Mouse (Mus musculus) granulocyte monocyte progenitor cell, adult 5-6 weeks (primary cell): ENCODE measurements around the gene Cyth1. TPM values are rescaled to one million over a fixed set of nuclear protein-coding genes. Genes with fewer than 3 reads are reported as not detected.
A peak's percentile ranks its signal among the peaks of the same experiment; 100 is the strongest.

ENCODE experiments used
- ATAC-seq: replicated peaks from 2 replicates; pipeline ENCODE4 v1.8.0; 2016; ENCODE audit warnings: mild to moderate bottlenecking, moderate TSS enrichment, inconsistent platforms; ENCODE audit not compliant: poor library complexity, severe bottlenecking
- total RNA-seq, 2 experiments: library from RNA; stranded (forward) in 1 of 2; stranded (reverse) in 1 of 2; fragments of 200-712, 200-1000 nt in 1 of 2; fragments of >200 nt in 1 of 2; fragmentation: Nextera tagmentation in 1 of 2; gene quantifications; 2 replicates each; pipeline ENCODE4 v1.2.3; 2014 to 2017

Gene Cyth1
- total RNA-seq, 2 experiments from 2014 or later: 24.9 to 38.6 TPM

GRCm38 (mm10) chr11:118160763-118161162 is 87.6 kb downstream of the Cyth1 start:
- no peak for ATAC-seq

- ATAC-seq: no peak
These were observed 89.6 kb downstream of the Cyth1 start for GRCm38 (mm10) chr11:118158753-118159152.

DNA sequence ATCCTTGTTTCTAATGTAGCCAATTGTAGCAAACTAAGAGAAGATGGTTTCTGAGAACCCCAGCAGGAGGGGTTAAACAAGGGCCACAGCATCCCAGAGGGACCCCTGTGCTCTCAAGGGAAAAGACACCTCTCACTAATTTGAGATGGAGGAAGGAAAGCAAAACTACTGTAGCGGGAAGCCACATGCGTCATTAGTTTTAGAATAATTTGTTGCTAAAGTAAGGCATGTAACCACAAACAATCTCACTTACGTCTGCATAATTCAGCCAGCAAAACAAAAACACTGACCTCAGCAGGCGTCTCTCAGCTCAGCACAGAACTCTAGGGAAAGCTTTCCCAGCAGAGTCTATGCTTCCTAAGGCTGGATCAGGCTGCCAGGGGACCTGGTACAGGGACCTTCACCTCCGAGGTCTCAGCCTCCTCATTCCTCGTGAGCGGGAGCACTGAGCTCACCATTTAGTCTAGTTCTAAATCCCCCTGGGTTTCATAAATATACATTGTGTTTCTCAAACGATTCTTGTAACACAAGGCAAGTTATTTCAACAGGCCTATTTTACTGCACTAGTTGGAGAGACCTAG is 91.8 kb downstream of the Cyth1 start:
- no peak for ATAC-seq

- ATAC-seq: peak; percentile 67
These were observed 95.4 kb downstream of the Cyth1 start for GRCm38 (mm10) chr11:118152964-118153363.

DNA sequence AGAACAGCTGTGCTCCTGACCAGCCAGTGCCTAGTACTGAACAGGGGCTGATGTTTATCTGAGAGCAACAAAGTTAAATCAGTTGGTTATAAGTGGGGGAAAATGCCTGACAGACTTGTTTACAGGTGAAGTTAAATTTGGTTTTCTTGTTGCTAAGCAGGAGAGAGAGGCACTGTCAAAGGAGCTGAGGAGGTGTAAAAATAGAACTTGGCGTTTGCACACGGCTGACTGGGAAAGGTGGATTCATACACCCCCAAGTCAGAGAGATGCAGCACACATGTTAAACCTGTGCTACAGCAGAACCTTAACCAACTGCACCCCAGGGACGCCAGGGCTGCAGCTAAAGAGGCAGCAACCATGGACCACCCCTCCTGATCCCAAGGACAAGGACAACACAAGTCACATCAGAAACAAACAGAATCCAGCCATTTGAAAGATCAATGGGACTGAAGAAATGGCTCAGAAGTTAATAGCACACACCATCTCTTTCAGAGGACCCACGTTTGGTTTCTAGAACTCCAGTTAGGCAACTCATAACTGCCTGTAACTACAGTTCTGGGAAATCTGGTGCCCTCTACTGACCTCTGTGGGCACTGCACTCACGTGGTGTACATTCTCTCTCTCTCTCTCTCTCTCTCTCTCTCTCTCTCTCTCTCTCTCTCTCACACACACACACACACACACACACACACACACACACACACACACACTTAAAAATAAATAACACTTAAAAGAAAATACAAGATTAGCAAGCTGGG is 96.8 kb downstream of the Cyth1 start:
- ATAC-seq: no peak

DNA sequence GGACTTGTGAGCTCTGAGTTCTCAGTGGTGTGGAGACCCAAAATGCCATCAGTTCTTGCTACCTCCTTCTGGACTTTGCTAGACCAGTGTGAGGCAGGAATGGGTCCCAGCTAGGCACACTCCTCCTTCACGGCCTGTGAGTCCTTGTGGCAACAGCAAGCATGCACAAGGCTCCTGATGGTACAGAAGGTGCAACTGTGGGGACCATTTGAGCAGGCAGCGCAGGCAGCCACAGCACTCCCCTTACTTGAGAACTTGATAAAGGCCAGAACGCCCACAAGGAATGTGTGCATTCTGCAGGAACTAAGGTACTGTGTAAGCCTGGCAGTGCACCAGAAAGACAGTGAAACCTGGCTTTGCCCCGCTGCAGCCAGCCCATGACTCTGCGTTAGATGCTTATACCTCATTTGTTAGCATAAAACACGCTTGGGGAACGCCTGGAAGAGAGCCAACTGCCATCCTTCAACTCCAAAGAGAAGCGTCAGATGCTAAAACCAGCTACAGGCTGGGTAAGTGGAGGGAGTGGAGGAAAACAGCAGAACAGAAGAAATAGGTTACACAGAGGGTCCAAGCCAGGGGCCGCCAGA is 98.2 kb downstream of the Cyth1 start:
- no peak for ATAC-seq

GRCm38 (mm10) chr11:118147877-118148637 is 100.3 kb downstream of the Cyth1 start:
- peak; percentile 26 for ATAC-seq

- ATAC-seq: 0 out of 2 replicates have a peak, but pooled peaks have one; percentile 1
These were observed 101.9 kb downstream of the Cyth1 start for GRCm38 (mm10) chr11:118146446-118146845.

DNA sequence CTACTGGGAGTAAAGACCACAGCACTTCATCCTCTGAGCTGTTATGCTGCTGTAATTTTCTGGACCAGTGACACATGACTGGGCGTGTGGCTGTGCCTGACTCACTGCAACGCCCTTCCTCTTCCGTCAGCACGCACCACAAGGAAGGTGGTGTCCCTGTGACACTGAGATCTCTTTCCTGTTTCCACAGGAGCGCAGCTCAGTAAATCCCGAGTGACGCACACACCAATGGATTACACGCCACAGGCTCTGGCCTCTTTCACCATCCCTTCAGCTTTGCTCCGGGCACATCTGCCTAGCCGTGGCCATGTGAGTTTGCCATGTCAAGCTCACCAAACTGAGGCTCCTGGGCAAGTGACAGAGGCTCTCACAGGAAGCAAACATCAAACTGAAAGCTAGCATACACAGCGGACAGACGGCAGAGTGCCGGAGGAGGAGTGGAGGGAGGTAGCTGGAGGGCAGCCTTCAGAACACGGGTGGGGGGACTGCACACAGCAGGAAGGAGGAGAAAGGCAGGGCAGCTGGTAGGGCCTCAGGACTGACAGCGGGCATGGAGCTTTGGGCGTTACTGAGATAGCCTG is 102.5 kb downstream of the Cyth1 start:
- ATAC-seq: peak; percentile 92

- ATAC-seq: no peak
These were observed 103.3 kb downstream of the Cyth1 start for GRCm38 (mm10) chr11:118145092-118145491.

DNA sequence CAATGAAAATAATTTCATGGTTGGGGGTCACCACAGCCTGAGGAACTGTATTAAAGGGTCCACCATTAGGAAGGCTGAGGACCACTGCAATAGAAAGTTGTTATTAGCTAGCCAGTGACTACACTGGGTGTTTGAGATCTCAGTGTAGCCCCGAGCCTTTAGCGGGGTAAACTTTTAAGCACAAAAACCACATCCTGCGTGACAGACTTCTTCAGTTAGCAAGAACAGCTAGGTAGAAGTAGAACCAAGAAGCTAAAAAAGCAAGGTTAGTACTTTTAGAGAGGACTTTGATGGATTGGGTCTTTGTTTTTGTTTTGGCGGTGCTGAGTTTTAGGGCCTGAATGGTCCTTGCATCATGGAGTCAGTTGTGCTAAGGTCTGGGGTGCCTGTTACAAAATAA is 104.7 kb downstream of the Cyth1 start:
- no peak for ATAC-seq

GRCm38 (mm10) chr11:118142547-118143165 is 105.7 kb downstream of the Cyth1 start:
- ATAC-seq: no peak

GRCm38 (mm10) chr11:118140771-118141565 is 107.4 kb downstream of the Cyth1 start:
- no peak for ATAC-seq

DNA sequence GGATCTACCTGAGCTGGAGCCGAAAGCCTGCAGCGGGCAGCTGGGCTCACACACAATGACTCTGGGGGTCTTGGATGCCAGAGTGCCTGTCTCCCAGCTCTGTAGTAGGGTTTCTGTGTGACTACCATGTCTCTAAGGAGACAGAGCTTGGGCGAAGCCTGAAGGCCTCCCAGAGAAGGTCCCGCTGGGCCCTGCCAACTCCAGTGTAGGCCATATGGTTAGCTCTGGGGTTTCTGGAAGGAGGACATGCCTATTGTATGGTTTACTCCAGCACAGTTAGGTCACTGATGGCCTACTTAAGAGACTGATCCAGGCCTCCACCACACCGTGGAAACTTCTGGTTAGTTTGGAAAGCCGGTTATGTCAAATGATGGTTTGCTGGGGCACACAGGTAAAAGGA is 110.0 kb downstream of the Cyth1 start:
- no peak for ATAC-seq

DNA sequence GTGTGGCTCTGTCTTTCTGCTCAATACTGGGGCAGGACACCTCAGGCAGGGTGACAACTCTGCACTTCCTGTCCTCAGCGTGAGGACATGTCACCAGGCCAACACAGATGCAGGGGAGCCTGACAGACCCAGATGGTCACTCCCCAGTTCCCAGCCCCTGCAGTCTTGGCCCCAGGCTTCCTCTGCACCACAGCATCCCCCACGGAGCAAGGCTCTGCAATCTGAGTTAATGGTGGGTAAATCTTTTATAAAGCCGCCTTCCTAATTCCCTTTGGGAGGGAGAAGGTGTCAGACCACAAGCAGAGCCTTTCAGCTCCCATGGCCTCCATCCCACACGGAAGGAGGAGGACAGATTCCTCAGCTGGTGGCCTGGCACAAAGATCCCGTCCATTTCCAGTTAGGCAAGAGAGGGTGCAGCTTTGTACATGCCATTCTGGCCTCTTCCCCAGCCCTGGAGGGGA is 112.2 kb downstream of the Cyth1 start:
- ATAC-seq: no peak

DNA sequence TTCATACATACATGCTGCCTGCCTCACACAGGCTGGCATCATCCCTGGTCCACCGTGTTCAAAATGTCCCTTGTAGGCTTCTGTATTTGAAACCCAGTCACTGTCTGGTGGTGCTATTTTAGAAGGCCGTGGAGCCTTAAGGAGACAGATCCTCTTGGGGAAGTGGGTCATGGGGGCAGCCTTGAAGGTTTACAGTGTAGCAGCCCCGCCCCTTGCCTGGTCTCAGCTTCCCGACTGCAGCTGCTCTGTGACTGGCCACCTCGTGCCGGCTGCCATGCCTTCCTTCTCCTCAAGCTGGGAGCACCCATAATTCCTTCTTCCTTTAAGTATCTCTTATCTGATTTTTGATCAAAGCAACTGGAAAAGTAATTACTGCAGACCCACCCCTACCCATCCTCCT is 113.1 kb downstream of the Cyth1 start:
- peak; percentile 83 for ATAC-seq

- no peak for ATAC-seq
These were observed 114.6 kb downstream of the Cyth1 start for GRCm38 (mm10) chr11:118133752-118134169.

DNA sequence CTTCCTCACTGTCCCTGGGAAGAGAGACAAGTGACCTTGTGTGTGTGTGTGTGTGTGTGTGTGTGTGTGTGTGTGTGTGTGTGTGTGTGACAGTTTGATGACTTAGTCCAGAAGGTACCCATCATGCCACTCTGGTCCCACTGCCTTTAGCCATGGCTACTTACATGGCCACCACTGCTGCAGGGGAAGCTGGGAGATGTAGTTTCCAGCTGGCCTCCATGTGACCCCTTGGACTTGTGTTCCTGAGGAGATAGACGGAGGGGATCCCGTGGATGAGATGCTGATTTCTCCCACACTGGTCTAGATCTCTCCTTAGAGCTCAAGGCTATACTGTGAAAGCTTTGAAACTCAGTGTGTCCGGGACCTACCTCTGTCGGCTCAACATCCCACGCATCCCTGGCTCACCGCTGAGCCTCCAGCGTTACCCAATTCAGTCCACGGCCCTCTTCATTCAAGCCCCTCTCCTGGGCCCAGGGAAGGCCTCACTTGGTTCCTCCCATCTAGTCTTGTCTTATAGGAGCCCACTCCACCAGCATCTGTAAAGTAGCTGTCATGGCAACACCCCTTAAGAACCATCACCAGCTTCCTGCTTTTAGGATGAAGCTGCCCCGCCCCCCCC is 115.2 kb downstream of the Cyth1 start:
- no peak for ATAC-seq

- ATAC-seq: no peak
These were observed 116.3 kb downstream of the Cyth1 start for GRCm38 (mm10) chr11:118132136-118132535.
